Mouse (Mus musculus) adrenal gland, adult 8-10 months (tissue): ENCODE measurements around the gene Ptcd1. TPM values are rescaled to one million over a fixed set of nuclear protein-coding genes. Genes with fewer than 3 reads are reported as not detected.
"Not testable (repeated sequence)": the region's sequence is repeated elsewhere in the genome, so short reads cannot be mapped to it uniquely, and the experiment has no call there.

Experiments used
- DNase-seq: peaks from one replicate; pipeline ENCODE4 v3.0.0; 2022
- total RNA-seq, 4 experiments: library from RNA; stranded (reverse); gene quantifications; 2 replicates each; pipeline ENCODE4 v1.2.4; 2022

Ptcd1 gene
- total RNA-seq, 4 experiments from 2014 or later = 29.0 to 30.6 (median 29.9) TPM

GRCm38 (mm10) chr5:145161361-145161760 lies 5.5 kb downstream of the Ptcd1 start:
- no peak for DNase-seq

- DNase-seq = no peak
Observed at GRCm38 (mm10) chr5:145152690-145153089, 14.2 kb downstream of the Ptcd1 start.

- no peak for DNase-seq
Observed at GRCm38 (mm10) chr5:145149294-145149693, 17.6 kb downstream of the Ptcd1 start.

DNA sequence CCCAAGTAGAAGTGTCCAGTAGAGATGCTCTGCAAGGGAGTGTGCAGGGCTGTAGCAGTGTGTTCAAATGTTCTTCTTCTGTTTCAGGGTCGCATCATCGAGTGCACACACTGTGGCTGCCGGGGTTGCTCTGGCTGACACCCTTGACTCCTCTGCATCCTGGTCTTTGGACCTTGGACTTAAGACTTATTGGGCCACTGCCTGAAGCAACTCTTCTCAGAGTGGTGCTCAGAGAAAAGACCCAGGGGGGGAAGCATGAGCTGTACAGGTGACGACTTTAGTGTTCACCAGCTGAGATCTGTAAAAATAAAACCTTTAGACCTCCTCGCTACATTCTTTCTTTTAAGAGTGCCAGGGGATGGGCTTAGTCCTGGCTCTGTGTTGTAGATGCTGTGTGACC lies 19.2 kb downstream of the Ptcd1 start:
- DNase-seq = no peak

GRCm38 (mm10) chr5:145140611-145141010 lies 26.3 kb downstream of the Ptcd1 start:
- no peak for DNase-seq

DNA sequence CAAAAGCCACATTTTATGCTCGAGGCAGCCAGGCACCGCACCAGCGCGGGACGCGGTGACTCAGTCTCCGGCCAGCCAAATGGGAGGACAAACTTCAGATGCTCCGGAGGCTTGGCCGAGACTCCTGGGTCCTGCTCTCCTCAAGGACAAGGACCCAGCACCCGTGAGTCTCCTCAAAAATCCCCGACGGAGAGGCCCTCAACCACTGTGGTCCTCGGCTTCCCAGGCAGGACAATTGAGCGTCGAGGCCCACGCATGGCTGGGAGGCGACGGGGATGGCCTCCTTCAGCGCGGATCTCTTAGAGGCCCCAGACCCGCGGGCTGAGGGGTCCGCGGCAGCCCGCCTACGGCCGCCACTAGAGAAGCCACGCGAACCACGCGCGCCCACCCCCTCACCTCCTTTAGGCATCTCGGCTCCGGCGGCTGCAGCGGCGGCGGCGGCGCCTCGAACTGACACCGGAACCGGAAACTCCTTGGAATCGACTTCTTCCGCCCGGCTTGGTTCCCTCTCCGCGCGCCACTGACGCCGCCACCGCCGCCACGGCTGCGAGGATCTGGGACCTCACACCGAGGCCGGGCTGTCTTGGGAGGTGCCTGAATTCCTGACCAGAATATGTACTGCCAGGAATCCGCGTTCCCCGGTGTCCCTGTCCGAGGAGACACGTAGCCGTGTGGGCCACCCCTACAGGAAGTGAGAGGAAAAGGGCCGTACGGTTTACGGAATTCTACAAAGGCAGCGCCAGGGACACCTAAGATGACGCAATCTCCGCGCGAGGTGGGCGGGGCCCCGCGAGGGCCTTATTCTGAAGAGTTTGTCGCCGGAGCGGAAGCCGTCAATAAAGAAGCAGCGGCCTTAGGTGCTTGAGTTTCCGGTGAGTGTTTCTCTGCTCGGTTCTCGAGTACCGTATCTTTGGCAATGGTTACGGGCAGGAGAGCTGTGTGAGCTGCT lies 27.1 kb downstream of the Ptcd1 start, which contains the start of the genes Pdap1 and Bud31:
Pdap1 (minus strand) TSS at position 668 of the 949 bp plus-strand sequence.
Bud31 (plus strand) TSS at position 792 of the 949 bp plus-strand sequence.
- DNase-seq = peak; percentile 92

DNA sequence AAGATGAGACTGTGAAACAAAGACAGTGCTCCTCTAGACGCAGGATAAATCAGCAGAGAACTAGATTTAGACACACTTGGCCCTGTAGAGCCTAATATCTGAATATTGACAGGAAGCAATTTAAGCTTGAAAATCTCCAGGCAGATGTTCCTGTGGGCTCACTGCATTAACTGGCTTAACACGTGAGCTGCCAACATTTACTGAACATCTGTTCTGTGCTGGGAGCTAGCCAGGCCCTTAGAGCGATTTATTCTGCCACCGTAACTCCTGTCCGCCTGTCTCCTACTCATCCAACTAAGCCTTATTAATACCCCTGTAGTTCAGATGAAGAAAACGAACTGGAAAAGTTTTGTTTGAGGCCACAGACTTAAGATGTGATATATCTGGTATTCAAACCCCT lies 28.1 kb downstream of the Ptcd1 start:
- DNase-seq = no peak

GRCm38 (mm10) chr5:145133275-145133674 lies 33.6 kb downstream of the Ptcd1 start:
- DNase-seq = not testable (repeated sequence)

GRCm38 (mm10) chr5:145130995-145131394 lies 35.9 kb downstream of the Ptcd1 start:
- DNase-seq = no peak

GRCm38 (mm10) chr5:145130191-145130590 lies 36.7 kb downstream of the Ptcd1 start:
- DNase-seq = no peak

DNA sequence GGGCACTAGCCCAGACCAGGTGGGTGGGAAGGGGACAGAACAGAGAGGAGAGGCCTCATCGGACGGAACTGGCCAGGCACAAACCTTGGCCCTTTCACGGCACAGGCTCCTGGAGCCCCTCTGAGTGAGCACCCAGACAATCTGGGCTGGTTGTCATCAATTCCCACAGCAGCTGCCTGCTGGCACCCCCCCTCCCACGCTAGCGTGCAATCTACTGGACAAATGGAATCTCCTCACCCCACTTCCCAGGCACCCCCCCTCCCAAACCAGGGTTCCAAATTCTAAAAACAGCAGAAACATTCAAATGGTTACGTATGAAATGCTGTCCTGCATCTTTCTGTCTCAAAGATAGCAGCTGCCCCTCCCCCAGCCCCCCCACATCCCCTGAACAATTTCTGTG lies 37.1 kb downstream of the Ptcd1 start:
- not testable (repeated sequence) for DNase-seq

GRCm38 (mm10) chr5:145129124-145129523 lies 37.8 kb downstream of the Ptcd1 start:
- DNase-seq = no peak

DNA sequence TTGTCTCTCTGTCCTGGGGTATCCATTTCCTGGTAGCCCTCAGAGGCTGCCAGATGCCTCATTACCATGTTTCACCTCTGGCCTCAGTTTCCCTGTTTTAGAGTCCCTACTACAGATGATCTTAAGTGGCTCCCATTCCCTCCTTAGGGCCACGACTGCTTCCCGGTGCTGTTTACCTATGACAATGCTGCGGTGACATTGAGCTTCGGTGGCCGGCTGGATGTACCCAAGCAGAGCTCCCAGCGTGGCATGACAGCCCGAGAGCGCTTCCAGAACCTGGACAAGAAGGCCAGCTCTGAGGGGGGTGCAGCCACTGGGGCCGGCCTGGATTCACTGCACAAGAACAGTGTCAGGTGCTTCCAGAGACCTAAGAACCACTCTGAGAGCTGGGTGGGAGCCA lies 40.3 kb downstream of the Ptcd1 start:
- no peak for DNase-seq

- DNase-seq = no peak
Observed at GRCm38 (mm10) chr5:145123396-145123795, 43.5 kb downstream of the Ptcd1 start.

GRCm38 (mm10) chr5:145120921-145121320 lies 46.0 kb downstream of the Ptcd1 start:
- no peak for DNase-seq

DNA sequence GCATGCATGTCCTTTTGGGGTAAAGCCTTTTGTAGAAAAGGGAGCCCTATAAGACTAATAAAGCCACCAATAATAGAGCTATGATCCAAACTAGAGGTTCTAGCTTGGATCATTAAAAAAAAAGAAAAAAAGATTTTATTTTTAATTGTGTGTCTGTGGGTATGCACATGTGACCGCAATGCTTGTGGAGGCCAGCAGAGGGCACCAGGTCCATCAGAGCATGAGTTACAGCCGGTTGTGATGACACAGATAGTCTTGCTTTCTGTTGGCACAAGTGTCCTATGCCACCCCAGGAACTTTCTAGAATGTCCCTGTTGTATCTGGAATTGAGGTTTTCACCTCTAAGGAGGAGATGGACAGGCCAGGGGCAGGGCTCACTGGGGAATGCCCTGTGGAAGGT lies 47.5 kb downstream of the Ptcd1 start:
- DNase-seq = no peak

DNA sequence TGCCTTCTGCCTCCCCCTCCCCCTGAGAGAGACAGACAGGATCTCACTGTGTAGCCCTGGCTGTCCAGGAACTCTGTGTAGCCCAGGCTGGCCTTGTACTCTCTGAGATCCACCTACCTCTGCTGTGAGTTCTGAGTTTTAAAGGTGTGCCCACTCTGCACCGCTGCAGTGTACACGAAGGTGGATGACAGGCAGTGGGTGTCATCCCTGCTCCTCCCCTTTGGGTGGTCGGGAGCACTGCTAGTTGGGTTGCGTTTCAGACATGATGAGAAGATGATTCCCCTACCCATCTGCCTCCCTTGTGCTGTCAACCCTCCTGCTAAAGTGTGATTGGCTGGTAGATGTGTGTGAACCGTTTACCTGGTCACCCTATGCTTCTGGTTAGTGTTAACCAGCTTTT lies 48.4 kb downstream of the Ptcd1 start:
- DNase-seq = no peak

DNA sequence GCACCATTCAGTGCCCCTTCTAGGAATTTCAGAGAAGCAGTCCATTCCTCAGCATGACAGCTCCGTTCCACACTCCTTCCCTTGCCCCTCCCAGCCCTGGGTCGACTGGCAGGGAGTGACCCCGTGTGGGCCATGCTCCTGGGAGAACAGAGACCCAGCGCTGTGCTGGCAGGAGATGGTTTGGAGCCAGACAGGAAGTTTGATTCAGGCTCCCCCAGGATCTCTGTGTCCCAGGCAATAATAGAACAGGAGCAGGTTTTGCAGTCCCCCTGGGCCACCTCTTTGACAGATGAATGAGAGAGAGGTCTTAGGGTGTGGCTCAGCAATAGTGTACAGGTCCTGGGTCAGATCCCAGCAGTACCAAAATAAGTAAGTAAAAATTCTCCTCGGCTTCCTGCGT lies 48.9 kb downstream of the Ptcd1 start:
- DNase-seq = no peak

GRCm38 (mm10) chr5:145116916-145117315 lies 50.0 kb downstream of the Ptcd1 start:
- peak; percentile 61 for DNase-seq

- DNase-seq = peak; percentile 74
Observed at GRCm38 (mm10) chr5:145116316-145116715, 50.6 kb downstream of the Ptcd1 start.

GRCm38 (mm10) chr5:145115736-145116135 lies 51.2 kb downstream of the Ptcd1 start:
- DNase-seq = no peak

DNA sequence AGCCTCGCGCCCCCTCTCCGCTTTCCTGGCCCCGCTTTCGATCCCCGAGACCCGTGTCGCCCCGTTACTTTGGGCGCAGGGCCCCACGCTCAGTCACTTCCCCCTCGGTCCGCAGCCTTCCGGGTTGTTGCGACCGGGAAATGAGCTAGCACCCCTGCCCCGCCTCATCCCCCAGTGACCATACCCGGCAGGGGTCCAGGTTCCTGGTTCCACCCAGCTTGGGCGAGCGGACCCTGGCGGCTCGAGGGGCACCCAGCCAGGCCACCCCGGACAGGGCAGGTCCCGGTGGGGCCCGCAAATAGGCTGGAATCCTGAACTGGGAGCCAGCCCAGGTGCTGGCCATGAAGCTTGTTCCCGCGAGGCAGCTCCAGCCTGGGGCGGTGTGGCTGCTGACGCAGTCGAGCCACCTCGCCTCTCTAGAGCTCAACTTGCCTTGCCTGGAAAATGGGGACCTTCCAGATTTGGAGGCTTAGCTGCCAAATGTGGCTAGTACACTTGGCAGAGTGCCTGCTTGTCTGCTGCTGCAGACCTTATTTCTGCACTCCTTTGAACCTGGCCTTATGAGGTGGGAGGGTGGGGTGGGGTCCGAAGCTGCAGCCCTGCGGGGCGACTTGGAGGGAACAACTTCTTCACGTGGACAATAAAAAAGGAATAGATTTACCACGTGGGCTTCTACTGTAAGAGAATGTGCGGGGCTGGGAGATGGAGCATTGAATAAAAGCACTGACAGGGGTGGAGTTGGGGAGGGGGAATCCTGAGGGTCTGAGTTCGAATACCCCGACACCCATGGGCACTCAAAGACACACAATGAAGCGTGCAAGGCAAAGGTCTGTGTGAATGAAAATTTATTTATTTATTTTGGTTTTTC lies 52.1 kb downstream of the Ptcd1 start:
- DNase-seq = peak; percentile 50

DNA sequence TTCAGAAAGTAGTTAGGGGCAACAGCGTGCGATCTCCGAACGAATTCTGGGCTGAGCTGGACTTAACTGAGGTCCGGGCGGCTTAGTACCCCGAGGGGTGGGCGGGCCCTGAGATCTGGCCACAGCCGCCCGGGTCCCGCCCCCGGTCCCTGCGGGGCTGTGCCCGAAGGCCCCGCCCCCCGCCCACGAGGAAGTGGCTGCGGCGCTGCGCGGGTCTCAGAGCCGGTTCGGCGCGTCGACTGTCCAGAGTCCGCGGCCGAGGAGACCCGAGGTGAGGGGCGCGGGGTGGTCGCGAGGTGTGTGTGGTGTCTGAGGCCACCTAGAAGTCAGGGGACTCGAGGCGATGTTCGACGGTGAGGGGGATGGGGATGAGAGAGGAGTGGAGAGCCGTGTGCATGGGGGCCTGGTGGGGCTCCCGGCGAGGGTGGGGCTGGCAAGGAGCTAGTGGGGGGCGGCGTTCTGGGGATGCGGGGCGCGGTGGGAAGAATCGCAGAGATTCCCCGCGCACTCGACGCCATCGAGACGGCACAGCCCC lies 52.8 kb downstream of the Ptcd1 start, which contains the start of gene Arpc1b:
Arpc1b (plus strand) TSS at position 145 of the 535 bp plus-strand sequence.
- peak; percentile 62 for DNase-seq
